Mouse (Mus musculus) lung, adult 2 months (tissue): ENCODE data around the gene Usp12.

Experiments used
- CTCF ChIP-seq: fragments of 200-500 bp; IDR thresholded peaks from 2 replicates; pipeline ENCODE4 v1.5.1; 2011; ENCODE audit warnings: mild to moderate bottlenecking, low read length, control low read depth; ENCODE audit not compliant: insufficient read depth
- POLR2A ChIP-seq: fragments of 200-500 bp; IDR thresholded peaks from 2 replicates; pipeline ENCODE4 v1.6.1; 2011; ENCODE audit warnings: low read depth, mild to moderate bottlenecking, control low read depth, low read length, borderline replicate concordance; ENCODE audit errors: extremely low read depth

DNA sequence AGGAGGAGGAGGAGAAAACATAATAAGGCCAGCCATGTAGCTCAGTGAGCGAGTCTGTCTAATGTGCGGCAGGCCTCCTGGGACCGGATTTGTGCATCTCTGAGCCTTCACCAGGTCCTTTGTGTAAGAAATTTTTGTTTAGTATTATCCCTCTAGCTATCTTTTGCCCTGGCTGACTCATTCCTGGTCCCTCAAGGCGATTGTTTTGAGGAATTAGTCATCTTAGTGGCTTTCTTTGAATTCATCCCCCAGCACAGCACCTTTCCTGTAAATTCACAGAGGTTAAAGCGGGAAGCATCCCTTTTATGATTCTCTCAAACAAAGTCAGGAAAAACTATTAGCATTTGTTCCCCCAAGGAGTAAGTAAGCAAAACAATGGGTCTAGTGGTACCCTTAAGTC, 18.1 kb upstream of the Usp12 start:
- TF ChIP-seq POLR2A (no peak), CTCF (no peak)
